Mouse (Mus musculus): ENCODE data around the gene Ccdc134. TPM values are rescaled to one million over a fixed set of nuclear protein-coding genes. Genes with fewer than 3 reads are reported as not detected.

Gene Ccdc134
- polyA plus RNA-seq, 1 experiment from 2014 or later, result 17.2 TPM

- Histone ChIP-seq H3K4me2 (replicated peaks; ENCODE audit: low read depth, low read length) (no peak overlapping the region), H3K27ac (ENCODE audit: low read depth, low read length) (no peak overlapping the region), H3K4me3 (ENCODE audit: low read depth, low read length) (no peak overlapping the region), H3K36me3 (ENCODE audit: control insufficient read depth, insufficient read depth, low read length) (no peaks in the 10 kb centered on the region), H3K9ac (ENCODE audit: low read depth, low read length) (no peak overlapping the region), H3K9me3 (ENCODE audit: control insufficient read depth, low read length) (no peaks in the 10 kb centered on the region), H3K4me1 (replicated peaks; ENCODE audit: control insufficient read depth, insufficient read depth, low read length) (no peaks in the 10 kb centered on the region), H3K27me3 (ENCODE audit: control insufficient read depth, insufficient read depth, low read length) (no peaks in the 10 kb centered on the region)
- no peak for ATAC-seq (ENCODE audit: low FRiP score)
- WGBS, result 91% methylated on average over 7 of the region's 7 CpGs
- no peak for DNase-seq (ENCODE audit: low spot score)
These were observed 24.7 kb downstream of the Ccdc134 start for GRCm38 (mm10) chr15:82152435-82152834.

- Histone ChIP-seq H3K4me3 (ENCODE audit: low read depth, low read length) (no peak overlapping the region), H3K9ac (ENCODE audit: low read depth, low read length) (no peak overlapping the region), H3K4me2 (replicated peaks; ENCODE audit: low read depth, low read length) (no peak overlapping the region), H3K4me1 (replicated peaks; ENCODE audit: control insufficient read depth, insufficient read depth, low read length) (peaks cover 5% of the 10 kb centered on the region; the same call in 1 of the 2 replicates), H3K27ac (ENCODE audit: low read depth, low read length) (no peak overlapping the region), H3K9me3 (ENCODE audit: control insufficient read depth, low read length) (no peaks in the 10 kb centered on the region), H3K36me3 (ENCODE audit: control insufficient read depth, insufficient read depth, low read length) (no peaks in the 10 kb centered on the region), H3K27me3 (ENCODE audit: control insufficient read depth, insufficient read depth, low read length) (no peaks in the 10 kb centered on the region)
- DNase-seq (ENCODE audit: low spot score) (no peak), ATAC-seq (ENCODE audit: low FRiP score) (no peak)
- 96% methylated on average over 6 of the region's 6 CpGs for WGBS
These were observed 28.6 kb downstream of the Ccdc134 start for GRCm38 (mm10) chr15:82156298-82156697.

- Histone ChIP-seq H3K4me3 (ENCODE audit: low read depth, low read length) (no peak overlapping the region), H3K4me2 (replicated peaks; ENCODE audit: low read depth, low read length) (no peak overlapping the region), H3K4me1 (replicated peaks; ENCODE audit: control insufficient read depth, insufficient read depth, low read length) (peaks cover 5% of the 10 kb centered on the region; the same call in 1 of the 2 replicates), H3K27ac (ENCODE audit: low read depth, low read length) (no peak overlapping the region), H3K9me3 (ENCODE audit: control insufficient read depth, low read length) (no peaks in the 10 kb centered on the region), H3K36me3 (ENCODE audit: control insufficient read depth, insufficient read depth, low read length) (no peaks in the 10 kb centered on the region), H3K27me3 (ENCODE audit: control insufficient read depth, insufficient read depth, low read length) (no peaks in the 10 kb centered on the region), H3K9ac (ENCODE audit: low read depth, low read length) (no peak overlapping the region)
- no peak for ATAC-seq (ENCODE audit: low FRiP score)
- 81% methylated on average over 10 of the region's 10 CpGs for WGBS
- no peak for DNase-seq (ENCODE audit: low spot score)
These were observed 29.2 kb downstream of the Ccdc134 start for GRCm38 (mm10) chr15:82156902-82157301.

GRCm38 (mm10) chr15:82158243-82159035 is 30.7 kb downstream of the Ccdc134 start:
- Histone ChIP-seq H3K36me3 (ENCODE audit: control insufficient read depth, insufficient read depth, low read length) (no peaks in the 10 kb centered on the region), H3K4me1 (replicated peaks; ENCODE audit: control insufficient read depth, insufficient read depth, low read length) (peaks cover 5% of the 10 kb centered on the region; the same call in 1 of the 2 replicates), H3K9me3 (ENCODE audit: control insufficient read depth, low read length) (no peaks in the 10 kb centered on the region), H3K4me3 (ENCODE audit: low read depth, low read length) (no peak overlapping the region), H3K27me3 (ENCODE audit: control insufficient read depth, insufficient read depth, low read length) (no peaks in the 10 kb centered on the region), H3K9ac (ENCODE audit: low read depth, low read length) (no peak overlapping the region), H3K27ac (ENCODE audit: low read depth, low read length) (no peak overlapping the region), H3K4me2 (replicated peaks; ENCODE audit: low read depth, low read length) (no peak overlapping the region)
- WGBS, result 74% methylated on average over 17 of the region's 17 CpGs
- DNase-seq (ENCODE audit: low spot score) (no peak), ATAC-seq (ENCODE audit: low FRiP score) (no peak)

- 88% methylated on average over 9 of the region's 9 CpGs for WGBS
- DNase-seq (ENCODE audit: low spot score), result no peak
- no peaks in the 10 kb centered on the region for H3K27me3 ChIP-seq (ENCODE audit: control insufficient read depth, insufficient read depth, low read length)
- no peak overlapping the region for H3K4me2 ChIP-seq (replicated peaks; ENCODE audit: low read depth, low read length)
- no peaks in the 10 kb centered on the region for H3K9me3 ChIP-seq (ENCODE audit: control insufficient read depth, low read length)
- no peaks in the 10 kb centered on the region for H3K36me3 ChIP-seq (ENCODE audit: control insufficient read depth, insufficient read depth, low read length)
- no peak overlapping the region for H3K9ac ChIP-seq (ENCODE audit: low read depth, low read length)
- H3K4me1 ChIP-seq (replicated peaks; ENCODE audit: control insufficient read depth, insufficient read depth, low read length), result peaks cover 5% of the 10 kb centered on the region; the same call in 1 of the 2 replicates
- ATAC-seq (ENCODE audit: low FRiP score), result no peak
- no peak overlapping the region for H3K27ac ChIP-seq (ENCODE audit: low read depth, low read length)
- H3K4me3 ChIP-seq (ENCODE audit: low read depth, low read length), result no peak overlapping the region
These were observed 31.7 kb downstream of the Ccdc134 start for GRCm38 (mm10) chr15:82159471-82159870.

- H3K27me3 ChIP-seq (ENCODE audit: control insufficient read depth, insufficient read depth, low read length), result no peaks in the 10 kb centered on the region
- no peak for ATAC-seq (ENCODE audit: low FRiP score)
- H3K4me1 ChIP-seq (replicated peaks; ENCODE audit: control insufficient read depth, insufficient read depth, low read length), result peaks cover 5% of the 10 kb centered on the region; the same call in 1 of the 2 replicates
- no peaks in the 10 kb centered on the region for H3K9me3 ChIP-seq (ENCODE audit: control insufficient read depth, low read length)
- H3K27ac ChIP-seq (ENCODE audit: low read depth, low read length), result no peak overlapping the region
- no peak overlapping the region for H3K4me3 ChIP-seq (ENCODE audit: low read depth, low read length)
- H3K36me3 ChIP-seq (ENCODE audit: control insufficient read depth, insufficient read depth, low read length), result no peaks in the 10 kb centered on the region
- no peak overlapping the region for H3K4me2 ChIP-seq (replicated peaks; ENCODE audit: low read depth, low read length)
- no peak for DNase-seq (ENCODE audit: low spot score)
- WGBS, result 85% methylated on average over 11 of the region's 11 CpGs
- H3K9ac ChIP-seq (ENCODE audit: low read depth, low read length), result no peak overlapping the region
These were observed 33.3 kb downstream of the Ccdc134 start for GRCm38 (mm10) chr15:82160731-82161640.

- H3K27ac ChIP-seq (ENCODE audit: low read depth, low read length), result no peak overlapping the region
- no peaks in the 10 kb centered on the region for H3K36me3 ChIP-seq (ENCODE audit: control insufficient read depth, insufficient read depth, low read length)
- ATAC-seq (ENCODE audit: low FRiP score) (no peak), DNase-seq (ENCODE audit: low spot score) (no peak)
- no peak overlapping the region for H3K4me2 ChIP-seq (replicated peaks; ENCODE audit: low read depth, low read length)
- no peaks in the 10 kb centered on the region for H3K27me3 ChIP-seq (ENCODE audit: control insufficient read depth, insufficient read depth, low read length)
- WGBS, result 91% methylated on average over 12 of the region's 12 CpGs
- no peak overlapping the region for H3K4me3 ChIP-seq (ENCODE audit: low read depth, low read length)
- H3K9ac ChIP-seq (ENCODE audit: low read depth, low read length), result no peak overlapping the region
- H3K9me3 ChIP-seq (ENCODE audit: control insufficient read depth, low read length), result no peaks in the 10 kb centered on the region
- peaks cover 5% of the 10 kb centered on the region; the same call in 1 of the 2 replicates for H3K4me1 ChIP-seq (replicated peaks; ENCODE audit: control insufficient read depth, insufficient read depth, low read length)
These were observed 34.4 kb downstream of the Ccdc134 start for GRCm38 (mm10) chr15:82161965-82162600.

GRCm38 (mm10) chr15:82163356-82164060 is 35.8 kb downstream of the Ccdc134 start:
- DNase-seq (ENCODE audit: low spot score) (no peak), ATAC-seq (ENCODE audit: low FRiP score) (no peak)
- Histone ChIP-seq H3K4me2 (replicated peaks; ENCODE audit: low read depth, low read length) (no peak overlapping the region), H3K27me3 (ENCODE audit: control insufficient read depth, insufficient read depth, low read length) (no peaks in the 10 kb centered on the region), H3K9me3 (ENCODE audit: control insufficient read depth, low read length) (no peaks in the 10 kb centered on the region), H3K36me3 (ENCODE audit: control insufficient read depth, insufficient read depth, low read length) (no peaks in the 10 kb centered on the region), H3K4me1 (replicated peaks; ENCODE audit: control insufficient read depth, insufficient read depth, low read length) (peaks cover under 1% of the 10 kb centered on the region; the same call in 1 of the 2 replicates), H3K9ac (ENCODE audit: low read depth, low read length) (no peak overlapping the region), H3K4me3 (ENCODE audit: low read depth, low read length) (no peak overlapping the region), H3K27ac (ENCODE audit: low read depth, low read length) (0 out of 2 replicates have a peak overlapping the region, but pooled peaks have one; percentile 34)
- 84% methylated on average over 10 of the region's 10 CpGs for WGBS
